Mouse (Mus musculus) bone marrow macrophage, adult 2 months (primary cell): ENCODE data around the gene Bmper.

Source experiments
- CTCF ChIP-seq: IDR thresholded peaks from 2 replicates; pipeline ENCODE4 v1.5.1; 2012; ENCODE audit warnings: low read depth, mild to moderate bottlenecking, low read length, moderate library complexity
- POLR2A ChIP-seq: IDR thresholded peaks from 2 replicates; pipeline ENCODE4 v1.6.1; 2012; ENCODE audit warnings: mild to moderate bottlenecking, low read depth, low read length, borderline replicate concordance

DNA sequence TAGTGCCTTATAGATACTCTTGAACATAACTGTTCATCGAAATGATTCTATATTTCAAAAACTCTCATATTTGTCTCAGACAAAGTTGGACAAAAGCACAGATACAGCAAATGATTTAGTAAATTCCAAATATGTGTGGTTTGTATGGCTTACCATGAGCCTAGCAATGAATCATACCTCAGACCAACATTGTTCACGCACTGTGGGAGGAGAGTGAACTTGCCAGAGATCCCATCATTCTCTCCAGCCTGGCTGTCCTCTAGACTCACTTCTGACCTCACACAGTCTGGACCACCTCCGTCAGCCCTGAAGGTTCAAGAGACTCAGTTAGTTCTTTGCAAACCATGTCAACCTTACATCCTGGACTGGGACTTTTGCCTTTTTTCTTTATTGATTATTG is 175.0 kb downstream of the Bmper start:
- TF ChIP-seq CTCF (no peak), POLR2A (no peak)
